Mouse (Mus musculus) CD8-positive naive resting alpha-beta T cell, adult 2 months (primary cell): ENCODE results near the gene Serp1.
"Not testable (repeated sequence)": the region's sequence is repeated elsewhere in the genome, so short reads cannot be mapped to it uniquely, and the experiment has no call there.

Experiments used
- DNase-seq, 2 experiments: peaks; one replicate each; pipeline ENCODE4 v3.0.0; 2022; ENCODE audit warnings: low read depth in 2 of 2, low spot score in 2 of 2

Serp1 gene

GRCm38 (mm10) chr3:58508020-58508750, 17.5 kb downstream of the Serp1 start:
- no peak for DNase-seq

GRCm38 (mm10) chr3:58504676-58505075, 21.0 kb downstream of the Serp1 start:
- no peak for DNase-seq

GRCm38 (mm10) chr3:58503720-58504333, 21.9 kb downstream of the Serp1 start:
- DNase-seq = no peak

GRCm38 (mm10) chr3:58501961-58502360, 23.7 kb downstream of the Serp1 start:
- DNase-seq = no peak

GRCm38 (mm10) chr3:58493621-58494020, 32.1 kb downstream of the Serp1 start:
- no peak for DNase-seq

GRCm38 (mm10) chr3:58490787-58491186, 34.9 kb downstream of the Serp1 start:
- DNase-seq = peak; percentile 3 to 23

GRCm38 (mm10) chr3:58487999-58488775, 37.5 kb downstream of the Serp1 start:
- no peak for DNase-seq

GRCm38 (mm10) chr3:58487121-58487520, 38.6 kb downstream of the Serp1 start:
- DNase-seq = no peak

- peak in 1 of 2 experiments; percentile 16 for DNase-seq
These were observed 39.8 kb downstream of the Serp1 start for GRCm38 (mm10) chr3:58485883-58486282.

- DNase-seq = no peak
These were observed 46.8 kb downstream of the Serp1 start for GRCm38 (mm10) chr3:58478755-58479455.

GRCm38 (mm10) chr3:58475298-58475697, 50.4 kb downstream of the Serp1 start:
- not testable (repeated sequence) for DNase-seq
